In the genomic region with DNA sequence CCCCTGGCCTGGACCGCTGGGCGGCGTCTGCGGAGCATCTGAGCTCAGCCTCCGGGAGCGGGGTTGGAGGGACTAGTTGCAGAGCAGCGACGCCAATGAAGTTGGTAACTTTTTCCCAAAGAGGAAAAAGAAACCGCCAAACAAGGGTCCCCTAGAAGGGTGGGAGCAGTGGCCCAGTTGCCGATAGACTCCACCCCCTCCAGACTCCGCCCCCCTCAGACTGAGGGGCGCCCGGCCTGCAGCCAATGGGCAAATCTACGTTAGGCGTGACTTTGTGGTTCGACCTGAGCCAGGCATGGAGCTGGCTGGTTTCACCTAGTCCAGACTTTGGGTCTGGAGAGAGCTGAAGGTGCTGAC, we compare ENCODE assay signal across 8 mouse cellular contexts.
DNase-seq lines count a peak whose midpoint lies in the region; ATAC-seq lines count a peak whose summit lies in the region.

No protein-coding gene starts in this region.

- peak; percentile 32 for DNase-seq in gastrocnemius, postnatal 10 days
- DNase-seq in gastrocnemius, postnatal 25 days, result no peak
- DNase-seq in ZHBTc4 (ENCODE audit: low read depth, low spot score), result peak; percentile 87
- peak; percentile 78 for DNase-seq in forelimb bud, embryonic 11.5 days (ENCODE audit: low read depth, low spot score)
- DNase-seq in layer of hippocampus, adult 9-10 months (ENCODE audit: low spot score), result no peak
- DNase-seq in layer of hippocampus, postnatal 14 days (ENCODE audit: low spot score in 2 of 2), result no peak

- ATAC-seq in limb, embryonic 13.5 days (ENCODE audit: low FRiP score, low read depth), result peak; percentile 86
- no peak; the same call in 1 of the 2 replicates for ATAC-seq in midbrain, embryonic 16.5 days

- peak overlapping the region; percentile 60 for H3K4me3 ChIP-seq in limb, embryonic 13.5 days
- H3K4me3 ChIP-seq in midbrain, embryonic 16.5 days (ENCODE audit: low read depth, low read length), result peak overlapping the region; percentile 48

- peaks cover 24% of the 10 kb centered on the region for H3K4me1 ChIP-seq in limb, embryonic 13.5 days
- H3K4me1 ChIP-seq in midbrain, embryonic 16.5 days (ENCODE audit: control insufficient read depth, insufficient read depth, low read length), result peaks cover 10% of the 10 kb centered on the region

- peak overlapping the region; percentile 99 for H3K4me2 ChIP-seq in limb, embryonic 13.5 days (replicated peaks)
- H3K4me2 ChIP-seq in midbrain, embryonic 16.5 days (ENCODE audit: low read length), result peak overlapping the region; percentile 92

- peak overlapping the region; percentile 84 for H3K9ac ChIP-seq in limb, embryonic 13.5 days
- 0 out of 2 replicates have a peak overlapping the region, but pooled peaks have one; percentile 30 for H3K9ac ChIP-seq in midbrain, embryonic 16.5 days (ENCODE audit: low read depth, low read length)

- peak overlapping the region; percentile 89 for H3K27ac ChIP-seq in limb, embryonic 13.5 days
- H3K27ac ChIP-seq in midbrain, embryonic 16.5 days (ENCODE audit: low read length), result no peak overlapping the region

- no peaks in the 10 kb centered on the region for H3K9me3 ChIP-seq in limb, embryonic 13.5 days
- H3K9me3 ChIP-seq in midbrain, embryonic 16.5 days (replicated peaks; ENCODE audit: control insufficient read depth, low read length, poor library complexity, severe bottlenecking), result no peaks in the 10 kb centered on the region

- H3K27me3 ChIP-seq in limb, embryonic 13.5 days, result 0 out of 2 replicates have a peak, but pooled peaks cover 2% of the 10 kb centered on the region
- peaks cover 22% of the 10 kb centered on the region for H3K27me3 ChIP-seq in midbrain, embryonic 16.5 days (ENCODE audit: control insufficient read depth, insufficient read depth, low read depth, low read length)

- no peaks in the 10 kb centered on the region for H3K36me3 ChIP-seq in limb, embryonic 13.5 days
- H3K36me3 ChIP-seq in midbrain, embryonic 16.5 days (ENCODE audit: control insufficient read depth, insufficient read depth, low read length), result no peaks in the 10 kb centered on the region

- WGBS in limb, embryonic 13.5 days, result under 1% methylated on average over 16 of the region's 16 CpGs
- 1% methylated on average over 16 of the region's 16 CpGs for WGBS in midbrain, embryonic 16.5 days

Comparison
In these comparisons a context has a peak if more than half of its experiments do, and no peak if none do; other contexts are left out.
1. DNase-seq: peak in gastrocnemius, postnatal 10 days (single experiment), ZHBTc4 (single experiment) and forelimb bud, embryonic 11.5 days (single experiment); none in gastrocnemius, postnatal 25 days (single experiment), layer of hippocampus, adult 9-10 months (single experiment) and layer of hippocampus, postnatal 14 days (0 of 2).